Mouse (Mus musculus) liver, adult 2 months (tissue): Measurements from ENCODE around the gene Usp4. TPM values are rescaled to one million over a fixed set of nuclear protein-coding genes. Genes with fewer than 3 reads are reported as not detected.

Source experiments
- DNase-seq: peaks from one replicate; pipeline ENCODE4 v3.0.0-alpha.2; 2011; ENCODE audit warnings: low read depth, low spot score; ENCODE audit errors: extremely low read depth
- H3K27ac ChIP-seq: fragments of 200-500 bp; replicated peaks from 2 replicates; pipeline ENCODE4 v1.5.1; 2012; ENCODE audit warnings: low read depth, mild to moderate bottlenecking, control low read depth, inconsistent platforms, low read length; ENCODE audit not compliant: insufficient read depth
- H3K27me3 ChIP-seq: fragments of 200-500 bp; 2 replicates; pipeline ENCODE4 v1.6.1; 2012; ENCODE audit warnings: mild to moderate bottlenecking, moderate library complexity, low read length, inconsistent platforms; ENCODE audit not compliant: control insufficient read depth, insufficient read depth
- H3K36me3 ChIP-seq: fragments of 200-500 bp; 2 replicates; pipeline ENCODE4 v1.6.1; 2012; ENCODE audit warnings: low read length, inconsistent platforms; ENCODE audit not compliant: control insufficient read depth, insufficient read depth
- H3K4me1 ChIP-seq: fragments of 200-500 bp; 2 replicates; pipeline ENCODE4 v1.6.1; 2011; ENCODE audit warnings: low read length; ENCODE audit not compliant: control insufficient read depth, insufficient read depth
- H3K4me3 ChIP-seq: fragments of 200-500 bp; 2 replicates; pipeline ENCODE4 v1.5.1; 2011; ENCODE audit warnings: low read depth, mild to moderate bottlenecking, control low read depth, low read length, moderate library complexity; ENCODE audit not compliant: insufficient read depth
- H3K79me2 ChIP-seq: fragments of 200-500 bp; 2 replicates; pipeline ENCODE4 v1.6.1; 2012; ENCODE audit warnings: inconsistent platforms, mild to moderate bottlenecking, low read length, moderate library complexity; ENCODE audit not compliant: control insufficient read depth, insufficient read depth
- H3K9ac ChIP-seq: fragments of 200-500 bp; 2 replicates; pipeline ENCODE4 v1.6.1; 2012; ENCODE audit warnings: low read depth, mild to moderate bottlenecking, control low read depth, inconsistent platforms, low read length
- CTCF ChIP-seq: fragments of 200-500 bp; IDR thresholded peaks from 2 replicates; pipeline ENCODE4 v1.5.1; 2011; ENCODE audit warnings: low read depth, low read length, control low read depth
- POLR2A ChIP-seq: fragments of 200-500 bp; IDR thresholded peaks from 2 replicates; pipeline ENCODE4 v1.6.1; 2011; ENCODE audit warnings: low read length, control low read depth; ENCODE audit not compliant: insufficient read depth; ENCODE audit errors: extremely low read depth
- WGBS: fragments of 180-500 bp; shearing (Covaris S2); methylation state at CpG from one replicate; pipeline ENCODE4 v1.1.7; 2018; 5-methylcytosine and 5-hydroxymethylcytosine counted together
- polyA plus RNA-seq: library from polyadenylated mRNA; depleted of rRNA; stranded (reverse); fragments of >200 nt; gene quantifications from 2 replicates; pipeline ENCODE4 v1.2.3, GENCODE M21; 2012; rRNA removed
- total RNA-seq: library from RNA; depleted of rRNA; stranded (reverse); fragments of >200 nt; gene quantifications from 2 replicates; pipeline ENCODE4 v1.2.3, GENCODE M21; 2014; rRNA removed

The Usp4 gene
- total and polyA plus RNA-seq, 2 experiments, result 62.0 to 65.2 TPM

GRCm38 (mm10) chr9:108431431-108432067 lies 83.9 kb downstream of the Usp4 start:
- no peak for DNase-seq
- WGBS, result 59% methylated on average over 32 of the region's 32 CpGs
- Histone ChIP-seq H3K9ac (no peak overlapping the region), H3K36me3 (no peaks in the 10 kb centered on the region), H3K27ac (no peak overlapping the region), H3K4me3 (peak overlapping the region; percentile 38; the same call in 1 of the 2 replicates), H3K4me1 (no peaks in the 10 kb centered on the region), H3K27me3 (0 out of 2 replicates have a peak, but pooled peaks cover 2% of the 10 kb centered on the region), H3K79me2 (no peaks in the 10 kb centered on the region)
- TF ChIP-seq CTCF (no peak), POLR2A (no peak)

GRCm38 (mm10) chr9:108436182-108436581 lies 88.5 kb downstream of the Usp4 start, which contains the start of gene BC048562:
TSS of gene BC048562 (plus strand) at chr9:108436482.
- Histone ChIP-seq H3K4me3 (no peak within 1 kb of the TSS), H3K27ac (no peak within 1 kb of the TSS), H3K36me3 (no peaks in the 10 kb centered on the region), H3K27me3 (0 out of 2 replicates have a peak, but pooled peaks cover 2% of the 10 kb centered on the region), H3K4me1 (no peaks in the 10 kb centered on the region), H3K9ac (no peak within 1 kb of the TSS), H3K79me2 (no peaks in the 10 kb centered on the region)
- WGBS, result 79% methylated on average over 3 of the region's 3 CpGs
- TF ChIP-seq POLR2A, result no peak
- no peak for TF ChIP-seq CTCF
- DNase-seq, result no peak

GRCm38 (mm10) chr9:108439176-108439575 lies 91.5 kb downstream of the Usp4 start:
- no peak overlapping the region for H3K9ac ChIP-seq
- no peak for TF ChIP-seq POLR2A
- TF ChIP-seq CTCF, result no peak
- WGBS, result 93% methylated on average over 6 of the region's 6 CpGs
- no peaks in the 10 kb centered on the region for H3K4me1 ChIP-seq
- H3K27me3 ChIP-seq, result no peaks in the 10 kb centered on the region
- no peak for DNase-seq
- no peaks in the 10 kb centered on the region for H3K79me2 ChIP-seq
- H3K27ac ChIP-seq, result no peak overlapping the region
- no peaks in the 10 kb centered on the region for H3K36me3 ChIP-seq
- H3K4me3 ChIP-seq, result no peak overlapping the region

DNA sequence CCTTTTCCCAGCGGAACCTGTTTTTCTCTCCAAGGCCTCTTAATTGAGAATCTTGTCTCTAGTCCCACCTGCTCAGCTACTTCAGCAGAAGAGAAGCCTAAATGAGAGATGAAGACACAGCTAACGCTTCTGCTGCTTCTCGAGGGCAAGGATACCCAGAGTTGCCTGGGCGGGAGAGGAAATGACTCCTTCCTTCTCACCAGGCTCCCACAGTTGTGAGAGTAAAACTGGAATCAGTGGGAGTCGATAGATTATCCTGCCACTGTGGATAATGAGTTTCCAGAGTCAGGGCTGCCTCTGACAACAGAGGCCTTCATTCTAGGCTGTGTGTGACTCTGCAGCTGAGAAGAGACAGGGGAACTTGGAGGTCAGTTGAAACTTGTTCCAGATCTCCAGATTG lies 92.8 kb downstream of the Usp4 start:
- H3K27ac ChIP-seq, result no peak overlapping the region
- H3K79me2 ChIP-seq, result no peaks in the 10 kb centered on the region
- no peaks in the 10 kb centered on the region for H3K4me1 ChIP-seq
- no peak overlapping the region for H3K4me3 ChIP-seq
- WGBS, result 79% methylated on average over 5 of the region's 5 CpGs
- H3K9ac ChIP-seq, result no peak overlapping the region
- H3K36me3 ChIP-seq, result no peaks in the 10 kb centered on the region
- no peak for DNase-seq
- TF ChIP-seq POLR2A (no peak), CTCF (no peak)
- no peaks in the 10 kb centered on the region for H3K27me3 ChIP-seq

- no peaks in the 10 kb centered on the region for H3K4me1 ChIP-seq
- 85% methylated on average over 11 of the region's 11 CpGs for WGBS
- H3K4me3 ChIP-seq, result no peak overlapping the region
- TF ChIP-seq CTCF, result no peak
- no peak for TF ChIP-seq POLR2A
- no peaks in the 10 kb centered on the region for H3K27me3 ChIP-seq
- H3K9ac ChIP-seq, result no peak overlapping the region
- no peaks in the 10 kb centered on the region for H3K36me3 ChIP-seq
- no peaks in the 10 kb centered on the region for H3K79me2 ChIP-seq
- no peak for DNase-seq
- H3K27ac ChIP-seq, result no peak overlapping the region
These were observed 93.7 kb downstream of the Usp4 start for GRCm38 (mm10) chr9:108441236-108441919.

Other genes starting within 250 kb of the Usp4 start
- gene Bsn, start 157.5 kb upstream of the Usp4 start, total RNA-seq, result under 0.01 TPM in 2 replicates
- under 0.01 TPM in 1 of 2 replicates, not detected in the other for gene Bsn, start 157.5 kb upstream of the Usp4 start, polyA plus RNA-seq
- 20.7 and 28.8 TPM in 2 replicates for gene Dag1, start 83.9 kb upstream of the Usp4 start, total RNA-seq
- gene Dag1, start 83.9 kb upstream of the Usp4 start, polyA plus RNA-seq, result 24.9 and 29.9 TPM in 2 replicates
- gene Nicn1, start 57.4 kb upstream of the Usp4 start, total RNA-seq, result 5.8 and 9.0 TPM in 2 replicates
- gene Nicn1, start 57.4 kb upstream of the Usp4 start, polyA plus RNA-seq, result 15.9 and 21.2 TPM in 2 replicates
- gene Amt, start 51.0 kb upstream of the Usp4 start, total RNA-seq, result 65.5 and 66.6 TPM in 2 replicates
- 45.8 and 54.5 TPM in 2 replicates for gene Amt, start 51.0 kb upstream of the Usp4 start, polyA plus RNA-seq
- gene Rhoa, start 41.7 kb upstream of the Usp4 start, total RNA-seq, result 123 TPM in 2 replicates
- gene Rhoa, start 41.7 kb upstream of the Usp4 start, polyA plus RNA-seq, result 64.7 and 82.8 TPM in 2 replicates
- 17.7 and 17.9 TPM in 2 replicates for gene Tcta, start 41.7 kb upstream of the Usp4 start, total RNA-seq
- 35.2 and 41.2 TPM in 2 replicates for gene Tcta, start 41.7 kb upstream of the Usp4 start, polyA plus RNA-seq
- 5,129 and 5,348 TPM in 2 replicates for gene Gpx1, start 8.9 kb upstream of the Usp4 start, total RNA-seq
- gene Gpx1, start 8.9 kb upstream of the Usp4 start, polyA plus RNA-seq, result 8,357 and 9,405 TPM in 2 replicates
- gene 1700102P08Rik, start 45.0 kb downstream of the Usp4 start, total RNA-seq, result not detected in 2 replicates
- gene 1700102P08Rik, start 45.0 kb downstream of the Usp4 start, polyA plus RNA-seq, result not detected in 2 replicates
- not detected in 2 replicates for gene Ccdc36, start 80.6 kb downstream of the Usp4 start, total RNA-seq
- gene Ccdc36, start 80.6 kb downstream of the Usp4 start, polyA plus RNA-seq, result not detected in 2 replicates
- gene BC048562, start 88.6 kb downstream of the Usp4 start, total RNA-seq, result not detected in 2 replicates
- not detected in 2 replicates for gene BC048562, start 88.6 kb downstream of the Usp4 start, polyA plus RNA-seq
- gene Ccdc71, start 112.7 kb downstream of the Usp4 start, total RNA-seq, result 5.6 and 6.4 TPM in 2 replicates
- 13.2 and 15.7 TPM in 2 replicates for gene Ccdc71, start 112.7 kb downstream of the Usp4 start, polyA plus RNA-seq
- 8.7 and 10.1 TPM in 2 replicates for gene Klhdc8b, start 113.7 kb downstream of the Usp4 start, total RNA-seq
- 13.2 and 25.6 TPM in 2 replicates for gene Klhdc8b, start 113.7 kb downstream of the Usp4 start, polyA plus RNA-seq
- gene Lamb2, start 131.9 kb downstream of the Usp4 start, total RNA-seq, result 4.0 and 4.8 TPM in 2 replicates
- 2.7 and 5.0 TPM in 2 replicates for gene Lamb2, start 131.9 kb downstream of the Usp4 start, polyA plus RNA-seq
- 24.3 and 34.1 TPM in 2 replicates for gene Usp19, start 142.7 kb downstream of the Usp4 start, total RNA-seq
- 51.7 and 80.5 TPM in 2 replicates for gene Usp19, start 142.7 kb downstream of the Usp4 start, polyA plus RNA-seq
- 69.6 and 70.6 TPM in 2 replicates for gene Qars, start 159.9 kb downstream of the Usp4 start, total RNA-seq
- gene Qars, start 159.9 kb downstream of the Usp4 start, polyA plus RNA-seq, result 90.2 and 99.4 TPM in 2 replicates
- 43.0 and 52.7 TPM in 2 replicates for gene Qrich1, start 169.0 kb downstream of the Usp4 start, total RNA-seq
- gene Qrich1, start 169.0 kb downstream of the Usp4 start, polyA plus RNA-seq, result 50.7 and 54.9 TPM in 2 replicates
- gene Impdh2, start 212.4 kb downstream of the Usp4 start, total RNA-seq, result 33.6 and 39.3 TPM in 2 replicates
- gene Impdh2, start 212.4 kb downstream of the Usp4 start, polyA plus RNA-seq, result 62.5 and 72.8 TPM in 2 replicates
- gene Ndufaf3, start 219.6 kb downstream of the Usp4 start, total RNA-seq, result 12.0 and 13.4 TPM in 2 replicates
- 29.0 and 31.3 TPM in 2 replicates for gene Ndufaf3, start 219.6 kb downstream of the Usp4 start, polyA plus RNA-seq
- gene Dalrd3, start 222.0 kb downstream of the Usp4 start, total RNA-seq, result 32.8 and 35.2 TPM in 2 replicates
- gene Dalrd3, start 222.0 kb downstream of the Usp4 start, polyA plus RNA-seq, result 104 and 130 TPM in 2 replicates
- 6.4 and 8.1 TPM in 2 replicates for gene Wdr6, start 230.9 kb downstream of the Usp4 start, total RNA-seq
- gene Wdr6, start 230.9 kb downstream of the Usp4 start, polyA plus RNA-seq, result 8.4 and 14.8 TPM in 2 replicates
- 0.09 and 0.13 TPM in 2 replicates for gene P4htm, start 249.8 kb downstream of the Usp4 start, total RNA-seq
- gene P4htm, start 249.8 kb downstream of the Usp4 start, polyA plus RNA-seq, result 0.46 and 0.67 TPM in 2 replicates